Mouse (Mus musculus): Measurements from ENCODE around the gene Slc22a3.
A peak's percentile ranks its signal among the peaks of the same experiment; 100 is the strongest.

Slc22a3 gene

GRCm38 (mm10) chr17:12468745-12469144, 38.8 kb downstream of the Slc22a3 start:
- no peak for DNase-seq (ENCODE audit: low read depth)

GRCm38 (mm10) chr17:12467642-12468041, 39.9 kb downstream of the Slc22a3 start:
- no peak for DNase-seq (ENCODE audit: low read depth)

DNA sequence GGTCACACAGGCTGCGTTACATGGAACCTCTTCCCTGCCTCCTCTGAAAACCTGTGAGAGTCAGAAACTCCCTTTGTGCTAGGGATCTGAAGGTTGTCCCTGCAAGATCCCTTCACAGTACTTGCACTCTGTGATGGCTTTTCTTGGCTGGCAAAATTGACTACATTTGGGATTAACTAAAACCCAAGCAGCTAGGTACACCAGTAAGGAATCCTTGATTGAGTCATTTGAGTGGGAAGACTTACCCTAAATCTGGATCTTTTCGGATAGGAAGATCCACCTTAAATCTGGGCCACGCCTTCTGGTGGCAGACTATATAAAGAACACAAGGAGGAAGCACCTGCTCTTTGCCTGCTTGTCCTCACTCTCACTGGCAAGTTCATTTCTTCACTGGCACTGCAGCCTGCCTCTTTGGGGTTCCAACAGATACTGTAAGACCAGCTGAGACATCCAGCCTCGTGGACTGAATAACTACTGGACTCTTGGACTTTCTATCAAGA, 41.0 kb downstream of the Slc22a3 start:
- DNase-seq (ENCODE audit: low read depth): no peak

DNA sequence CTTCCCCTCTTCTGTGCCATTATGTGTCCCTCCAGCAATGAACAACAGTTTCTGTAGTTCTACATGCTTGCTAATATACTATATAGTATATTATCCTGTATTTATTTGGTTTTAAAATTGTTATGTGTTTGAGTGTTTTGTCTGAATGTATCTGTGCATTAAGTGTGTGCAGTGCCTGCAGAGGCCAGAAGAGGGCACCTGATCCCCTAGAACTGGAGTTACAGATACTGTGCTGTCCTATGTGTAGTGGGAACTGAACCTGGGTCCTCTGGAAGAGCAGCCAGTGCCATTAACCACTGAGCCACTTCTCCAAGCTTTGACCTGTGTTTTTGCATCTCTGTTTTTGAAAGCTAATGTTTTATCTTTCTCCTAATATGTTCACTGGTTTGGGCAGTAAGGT, 46.3 kb downstream of the Slc22a3 start:
- DNase-seq (ENCODE audit: low read depth): peak; percentile 6

GRCm38 (mm10) chr17:12455143-12455790, 52.2 kb downstream of the Slc22a3 start:
- DNase-seq (ENCODE audit: low read depth): peak; percentile 30

DNA sequence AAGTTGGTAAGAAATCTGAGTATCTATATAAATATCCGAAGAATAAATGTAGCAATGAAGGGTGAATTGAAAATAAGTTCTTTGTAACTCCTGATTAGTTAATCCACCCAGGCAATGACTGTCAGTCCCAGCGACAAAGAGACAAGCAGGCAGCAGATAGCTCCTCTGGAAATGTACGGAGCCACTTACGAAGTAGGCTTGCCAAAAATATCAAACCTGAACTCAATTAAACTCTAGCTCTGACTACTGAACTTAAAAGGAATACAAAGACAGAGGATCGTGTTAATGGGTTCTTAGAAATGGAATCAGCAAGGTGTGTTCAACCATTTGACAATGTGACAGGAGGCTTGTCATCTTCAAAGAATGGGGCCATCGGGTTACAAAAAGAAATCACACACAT, 53.8 kb downstream of the Slc22a3 start:
- no peak for DNase-seq (ENCODE audit: low read depth)

DNA sequence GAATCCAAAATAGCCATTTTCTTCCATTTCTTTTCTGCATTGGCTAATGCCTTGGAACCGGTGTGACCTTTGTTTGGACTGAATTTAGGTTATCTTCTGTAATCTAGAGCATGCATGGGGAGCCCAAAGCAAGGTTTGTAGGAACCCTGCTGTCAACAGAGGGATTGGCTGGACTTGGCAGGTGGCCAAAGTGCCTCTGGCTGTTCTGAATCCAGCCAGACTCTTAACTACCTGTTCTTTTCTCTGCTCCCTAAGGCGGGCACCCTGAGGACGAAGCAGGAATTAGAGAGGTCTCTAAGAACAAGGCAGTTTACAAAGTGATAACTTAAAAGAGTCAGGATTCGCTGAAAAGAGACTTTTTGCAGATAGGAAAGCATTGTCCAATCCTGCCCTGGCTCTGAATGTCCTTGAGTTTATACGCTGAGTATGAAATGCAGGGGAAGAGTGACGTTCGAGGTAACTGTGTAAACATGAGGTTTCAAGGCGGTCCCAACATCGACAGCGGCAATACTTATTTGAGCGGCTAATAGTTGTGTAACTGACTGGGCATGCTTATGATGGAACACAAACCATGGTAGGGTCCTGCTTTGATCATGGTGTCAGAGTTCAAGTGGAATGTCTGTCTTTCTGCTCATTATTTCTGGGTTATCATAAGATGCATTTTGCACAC, 54.5 kb downstream of the Slc22a3 start:
- no peak for DNase-seq (ENCODE audit: low read depth)

GRCm38 (mm10) chr17:12451234-12451633, 56.3 kb downstream of the Slc22a3 start:
- no peak for DNase-seq (ENCODE audit: low read depth)

DNA sequence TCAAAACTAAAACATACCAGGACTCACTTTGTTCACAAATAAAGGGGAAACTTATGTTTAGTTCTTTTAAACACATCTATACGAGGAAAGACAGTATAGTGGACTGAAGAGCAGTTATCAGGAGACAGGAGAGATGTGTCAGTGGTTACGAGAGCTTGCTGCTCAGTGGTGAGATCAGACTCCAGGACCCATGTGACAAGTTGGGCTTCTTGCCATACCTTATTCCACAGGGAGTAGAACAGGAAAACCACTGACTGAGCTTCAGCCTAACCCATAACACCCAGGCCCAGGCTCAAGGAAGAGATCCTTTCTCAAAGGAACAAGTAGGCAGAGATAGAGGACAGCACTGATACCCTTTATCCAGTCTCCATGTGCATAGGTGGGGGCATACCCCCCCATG, 62.9 kb downstream of the Slc22a3 start:
- no peak for DNase-seq (ENCODE audit: low read depth)

DNA sequence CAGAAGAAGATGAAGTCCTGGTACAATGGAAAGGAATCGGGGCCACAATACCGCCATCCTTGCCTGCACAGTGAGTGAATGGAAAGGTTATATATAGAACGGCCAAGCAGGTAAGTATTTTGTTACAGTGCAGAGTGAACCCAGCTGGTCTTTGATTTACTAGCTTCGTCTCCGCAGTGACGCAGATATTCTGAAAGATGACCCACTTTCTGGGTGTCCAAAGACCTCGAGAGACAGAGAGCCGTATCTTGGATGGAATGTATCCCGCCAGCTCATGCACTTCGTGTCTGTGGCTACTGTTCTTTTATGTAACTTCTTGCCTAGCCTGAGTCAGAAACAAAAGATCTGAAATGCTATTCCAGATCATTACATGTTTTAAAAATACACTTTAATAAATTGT, 69.7 kb downstream of the Slc22a3 start:
- DNase-seq (ENCODE audit: low read depth): no peak

- no peak for DNase-seq (ENCODE audit: low read depth)
Measured at GRCm38 (mm10) chr17:12431707-12432106, 75.8 kb downstream of the Slc22a3 start.

GRCm38 (mm10) chr17:12428369-12428768, 79.1 kb downstream of the Slc22a3 start:
- DNase-seq (ENCODE audit: low read depth): no peak

DNA sequence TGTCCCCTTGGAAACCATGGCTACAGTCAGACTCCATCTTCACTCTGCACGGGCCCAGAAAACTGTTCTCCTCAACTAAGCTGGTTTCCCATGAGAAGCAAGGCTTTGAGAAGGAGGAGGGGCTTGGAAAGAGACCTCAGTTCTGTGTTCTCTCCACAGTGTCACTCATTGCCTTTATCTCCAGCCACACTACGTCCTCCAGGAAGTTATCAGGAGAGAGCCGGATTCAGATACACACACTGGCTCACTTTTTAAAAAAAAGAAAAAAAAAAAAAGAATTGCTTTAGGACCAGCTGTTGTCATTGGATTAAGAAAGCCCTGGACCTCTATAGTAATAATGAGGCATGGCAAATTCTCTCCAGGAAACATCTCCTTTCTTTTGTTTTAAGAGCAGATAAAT, 80.3 kb downstream of the Slc22a3 start:
- DNase-seq (ENCODE audit: low read depth): no peak

DNA sequence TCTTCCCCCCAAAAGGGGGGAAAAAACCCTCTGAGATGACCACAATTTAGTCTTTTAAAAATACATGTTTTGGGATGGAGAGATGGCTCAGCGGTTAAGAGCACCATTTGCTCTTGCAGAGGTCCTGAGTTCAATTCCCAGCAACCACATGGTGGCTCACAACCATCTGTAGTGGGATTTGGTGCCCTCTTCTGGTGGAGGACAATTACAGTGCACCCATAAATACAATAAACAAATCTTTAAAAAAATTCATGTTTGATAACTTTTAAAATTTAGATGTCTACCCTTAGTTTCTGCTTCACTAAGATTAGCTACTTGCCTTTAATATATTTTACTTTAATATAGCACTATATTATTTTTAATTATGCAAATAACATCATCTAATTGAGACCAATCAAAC, 85.4 kb downstream of the Slc22a3 start:
- DNase-seq (ENCODE audit: low read depth): peak; percentile 9

DNA sequence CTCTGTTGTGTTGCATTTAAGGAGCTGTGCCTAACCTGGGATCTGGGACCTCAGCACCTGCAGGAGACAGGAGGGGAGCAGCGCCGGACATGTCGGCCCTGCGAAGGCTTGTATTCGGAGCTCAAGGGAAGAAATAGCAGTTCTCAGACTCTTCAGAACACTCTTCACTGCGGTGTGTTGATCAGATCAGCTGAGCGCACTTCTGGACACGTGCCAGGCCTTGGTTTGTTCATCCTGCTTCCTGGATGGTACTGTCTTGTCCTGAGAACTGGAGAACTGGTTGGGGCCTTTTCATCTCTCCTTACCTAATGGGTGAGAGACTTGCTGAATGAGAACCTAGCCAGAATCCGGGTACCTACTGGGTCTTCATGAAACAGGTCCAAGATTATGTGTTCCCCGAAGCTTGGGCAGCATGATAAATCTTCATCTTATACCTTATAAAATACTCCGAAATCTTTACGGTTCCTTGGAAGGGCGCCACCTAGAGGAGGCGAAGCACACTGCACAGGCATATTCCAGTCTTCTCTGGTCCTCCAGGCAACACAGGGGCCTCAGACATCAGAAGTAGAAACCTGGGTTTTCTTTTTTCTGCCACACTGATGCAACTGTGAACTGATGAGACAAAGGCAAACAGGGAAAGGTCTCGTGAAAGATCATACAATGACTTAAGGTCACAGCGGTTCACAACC, 86.5 kb downstream of the Slc22a3 start:
- DNase-seq (ENCODE audit: low read depth): peak; percentile 45

- DNase-seq (ENCODE audit: low read depth): no peak
Measured at GRCm38 (mm10) chr17:12419491-12420079, 87.9 kb downstream of the Slc22a3 start.

GRCm38 (mm10) chr17:12416250-12416895, 91.1 kb downstream of the Slc22a3 start:
- peak; percentile 80 for DNase-seq (ENCODE audit: low read depth)

DNA sequence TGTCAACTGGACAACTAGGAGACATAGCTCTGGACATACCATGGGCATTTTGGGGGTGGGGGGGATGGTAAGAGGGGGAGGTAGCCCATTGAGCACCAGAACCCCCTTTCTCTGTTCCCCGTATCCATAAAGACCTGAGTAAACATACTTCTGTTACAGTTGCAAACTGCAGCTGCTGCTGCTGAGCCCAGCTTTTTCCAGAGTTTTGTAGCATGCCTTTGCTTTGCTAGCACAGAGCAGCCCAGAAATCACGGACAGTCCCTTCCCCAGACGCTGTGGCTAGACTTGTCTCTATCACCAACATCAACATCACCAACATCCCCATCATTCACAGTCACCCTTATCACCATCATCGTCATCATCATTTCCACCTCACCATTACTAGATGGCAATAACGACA, 91.8 kb downstream of the Slc22a3 start:
- DNase-seq (ENCODE audit: low read depth): no peak

DNA sequence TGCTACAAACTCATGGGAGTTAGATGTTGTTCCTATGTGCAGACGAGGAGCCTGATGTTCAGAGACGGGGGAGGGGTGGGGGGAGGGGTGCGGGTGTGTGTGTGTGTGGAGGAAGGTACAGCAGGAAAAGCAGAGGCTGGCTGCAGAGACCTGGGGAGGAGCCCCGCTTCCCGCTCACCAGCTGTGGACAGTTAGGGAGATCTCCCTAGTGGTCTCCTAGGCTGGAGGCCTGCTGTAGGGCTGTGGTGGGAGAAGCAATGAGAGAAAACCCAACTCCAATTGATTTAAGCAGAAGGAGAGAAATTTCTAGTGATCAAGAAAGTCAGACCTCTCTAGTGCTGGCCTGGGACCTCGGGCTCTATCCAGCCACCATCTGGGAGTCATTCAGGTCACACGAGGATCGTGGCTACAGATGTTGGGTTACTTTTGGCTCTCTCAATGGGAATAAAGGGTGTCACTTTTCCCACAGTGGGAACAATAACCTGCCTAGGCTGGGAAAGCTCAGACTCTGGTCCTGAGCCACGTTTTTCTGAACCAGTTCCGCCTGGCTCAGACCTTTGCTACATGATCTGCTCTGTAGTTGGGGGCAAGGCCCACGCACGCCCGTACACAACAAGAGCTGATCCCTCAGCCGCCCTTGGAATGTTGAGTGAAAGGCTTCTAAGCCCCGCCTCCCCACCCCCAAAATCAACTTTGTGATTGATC, 92.3 kb downstream of the Slc22a3 start:
- no peak for DNase-seq (ENCODE audit: low read depth)

DNA sequence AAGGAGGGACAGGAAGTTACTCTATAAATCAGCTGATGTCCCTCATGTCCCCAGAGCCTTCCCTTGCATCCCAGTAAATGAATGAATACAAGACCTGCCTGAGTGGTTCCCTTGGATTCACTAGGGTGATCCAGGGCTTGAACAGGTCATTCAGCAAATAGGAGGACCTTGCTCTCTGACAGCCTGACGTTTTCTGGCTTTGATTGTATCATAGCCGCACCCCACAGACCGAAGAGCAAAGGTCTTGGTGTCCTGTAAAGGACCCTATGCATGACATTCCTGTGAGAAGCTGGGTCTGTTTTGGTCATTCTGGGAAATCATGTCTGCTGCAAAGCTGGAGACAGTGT, 94.6 kb downstream of the Slc22a3 start:
- DNase-seq (ENCODE audit: low read depth): no peak

DNA sequence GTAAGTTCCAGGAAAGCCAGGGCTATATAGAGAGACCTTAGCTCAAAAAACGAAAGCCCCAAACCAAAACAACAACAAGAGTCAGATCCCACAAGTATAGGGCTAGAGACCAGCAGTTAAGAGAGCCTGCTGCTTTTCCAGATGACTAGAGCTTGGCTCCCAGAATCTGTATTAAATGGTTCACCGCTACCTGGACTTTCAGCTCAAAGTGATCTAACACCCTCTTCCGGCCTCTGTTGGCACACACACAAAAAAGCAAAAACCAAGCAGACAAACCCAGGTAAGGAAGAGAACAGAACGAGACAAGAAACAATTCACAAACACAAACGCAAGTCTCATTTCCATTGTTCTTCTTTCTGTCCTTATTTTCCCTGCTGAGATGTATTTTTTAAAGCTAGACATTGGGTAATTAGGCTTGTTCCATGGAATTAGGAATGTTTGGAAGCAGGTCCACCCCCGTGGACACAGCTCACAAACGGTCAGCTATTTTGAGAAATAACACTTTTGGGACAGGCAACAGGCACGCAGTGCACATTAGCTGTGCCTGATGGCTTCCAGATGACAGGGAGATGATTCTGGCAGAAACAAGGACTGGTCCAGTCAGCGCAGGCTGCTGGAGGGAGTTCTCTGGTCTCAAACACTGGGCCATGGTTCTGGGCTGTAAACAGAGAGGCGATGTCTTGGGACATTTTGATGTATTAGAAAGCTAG, 95.2 kb downstream of the Slc22a3 start:
- DNase-seq (ENCODE audit: low read depth): no peak

All from induced T-regulatory cell, adult 2 months (primary cell).